Mouse (Mus musculus) midbrain, embryonic 13.5 days (tissue): Measurements from ENCODE around the gene Lmbr1l. TPM values are rescaled to one million over a fixed set of nuclear protein-coding genes. Genes with fewer than 3 reads are reported as not detected.

ENCODE experiments used
- ATAC-seq: fragments of 200-750 bp; cut with Nextera tagmentation; 2 replicates; pipeline ENCODE4 v1.8.0; 2017; ENCODE audit warnings: mild to moderate bottlenecking, moderate TSS enrichment, moderate library complexity
- H3K27ac ChIP-seq: fragments of 300-500 bp; sonication (generic); 2 replicates; pipeline ENCODE4 v1.5.1; 2015; ENCODE audit warnings: inconsistent platforms, mild to moderate bottlenecking, moderate library complexity
- H3K27me3 ChIP-seq: fragments of 300-500 bp; sonication (generic); 2 replicates; pipeline ENCODE4 v1.6.1; 2015; ENCODE audit warnings: mild to moderate bottlenecking, inconsistent platforms
- H3K36me3 ChIP-seq: fragments of 300-500 bp; sonication (generic); 2 replicates; pipeline ENCODE4 v1.6.1; 2015; ENCODE audit warnings: mild to moderate bottlenecking, inconsistent platforms
- H3K4me1 ChIP-seq: fragments of 300-500 bp; sonication (generic); replicated peaks from 2 replicates; pipeline ENCODE4 v1.6.1; 2015; ENCODE audit warnings: inconsistent platforms
- H3K4me2 ChIP-seq: fragments of 300-500 bp; sonication (generic); replicated peaks from 2 replicates; pipeline ENCODE4 v1.6.1; 2015; ENCODE audit warnings: moderate library complexity, mild to moderate bottlenecking, inconsistent platforms
- H3K4me3 ChIP-seq: fragments of 300-500 bp; sonication (generic); replicated peaks from 2 replicates; pipeline ENCODE4 v1.5.1; 2015; ENCODE audit warnings: mild to moderate bottlenecking, inconsistent platforms
- H3K9ac ChIP-seq: fragments of 300-500 bp; sonication (generic); replicated peaks from 2 replicates; pipeline ENCODE4 v1.6.1; 2015; ENCODE audit warnings: mild to moderate bottlenecking, inconsistent platforms
- H3K9me3 ChIP-seq: fragments of 300-500 bp; sonication (generic); 2 replicates; pipeline ENCODE4 v1.6.1; 2016; ENCODE audit warnings: mild to moderate bottlenecking, inconsistent platforms
- whole genome bisulfite sequencing: fragments of 180-500 bp; shearing (Covaris S2); methylation state at CpG from one replicate; pipeline ENCODE4 v1.1.7; 2015; 5-methylcytosine and 5-hydroxymethylcytosine counted together
- polyA plus RNA-seq: library from polyadenylated mRNA; unstranded; fragments of >200 nt; fragmentation: Nextera tagmentation; extraction: Ambion mirVana; gene quantifications from 2 replicates; pipeline ENCODE4 v1.2.1, GENCODE M21; 2015

The Lmbr1l gene
- 40.7 and 50.1 TPM in 2 replicates for polyA plus RNA-seq

DNA sequence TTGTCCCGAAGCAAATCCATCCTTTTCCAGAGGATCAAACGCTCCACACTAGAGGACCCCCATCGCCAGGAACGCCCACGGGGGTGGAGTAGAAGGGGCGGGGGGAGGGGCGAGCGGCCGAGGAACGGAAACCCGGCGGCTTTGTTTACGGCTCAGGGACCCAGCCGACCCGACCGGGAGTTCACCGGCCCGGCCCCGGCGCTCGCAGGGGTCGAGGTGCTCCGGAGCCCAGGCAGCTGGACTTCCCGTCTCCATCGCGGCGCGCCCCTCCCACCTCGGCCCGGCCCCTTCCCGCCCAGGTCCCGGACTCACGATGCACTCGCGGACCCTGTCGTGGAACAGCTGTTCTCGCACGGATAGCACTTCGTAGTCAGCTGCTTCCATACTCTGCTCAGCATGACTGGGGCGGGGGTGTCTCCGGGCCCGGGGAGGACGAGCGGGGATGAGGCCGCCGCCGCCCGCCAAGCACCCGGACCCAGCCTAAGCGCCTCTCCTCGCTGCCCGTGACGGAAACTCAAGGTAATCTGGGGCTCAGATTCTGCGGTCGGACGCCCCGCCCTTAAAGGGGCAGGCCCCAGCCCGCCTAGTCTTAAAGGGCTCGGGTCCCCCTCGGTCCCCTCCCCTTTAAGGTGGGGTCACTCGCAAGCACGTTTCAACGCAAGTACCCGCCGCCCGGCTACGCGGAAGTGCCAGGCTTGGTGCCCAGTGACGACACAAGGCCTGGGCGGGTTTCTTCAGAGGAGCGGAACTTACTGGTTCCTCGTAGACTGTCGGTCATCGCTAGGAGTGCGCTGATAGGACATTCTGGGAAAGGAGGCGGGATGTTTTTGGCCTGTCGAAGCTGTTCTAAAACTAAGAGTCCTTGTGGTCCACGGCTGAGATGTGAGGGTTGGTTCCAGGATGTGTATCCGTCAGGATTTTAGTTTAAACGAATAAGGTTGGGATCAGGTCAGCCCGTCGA lies at the start of gene Lmbr1l:
Gene Lmbr1l, minus strand, starts transcription at position 694 of the 961 bp plus-strand sequence.
- 0% methylated on average over 82 of the region's 82 CpGs for WGBS
- peak; percentile 99 for ATAC-seq

DNA sequence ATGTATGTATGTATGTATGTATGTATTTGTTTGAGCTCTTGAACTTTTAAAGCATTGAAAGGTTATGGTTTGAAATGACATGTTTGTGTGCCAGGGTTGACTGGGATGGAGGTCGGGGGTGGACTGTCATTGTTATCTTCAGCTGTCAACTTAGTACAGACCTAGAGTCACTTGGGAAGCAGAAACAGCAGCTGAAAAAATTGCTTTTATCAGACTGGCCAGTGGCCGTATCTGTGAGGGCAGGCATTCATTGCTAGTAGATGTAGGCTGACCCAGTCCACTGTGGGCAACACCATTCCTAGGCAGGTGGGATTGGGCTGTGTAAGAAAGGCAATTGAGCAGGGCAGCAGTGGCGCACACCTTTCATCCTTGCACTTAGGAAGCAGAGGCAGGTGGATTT lies 41.5 kb upstream of the Lmbr1l start:
- WGBS: 85% methylated on average over 3 of the region's 3 CpGs
- Histone ChIP-seq H3K4me2 (no peak overlapping the region), H3K27ac (no peak overlapping the region), H3K27me3 (no peaks in the 10 kb centered on the region), H3K36me3 (no peaks in the 10 kb centered on the region), H3K9me3 (peaks cover 5% of the 10 kb centered on the region), H3K9ac (no peak overlapping the region), H3K4me3 (no peak overlapping the region), H3K4me1 (peaks cover 13% of the 10 kb centered on the region)
- ATAC-seq: no peak

More for the DNA sequence above, at the start of gene Lmbr1l:
- H3K4me1 ChIP-seq: peaks cover 33% of the 10 kb centered on the region
- H3K4me3 ChIP-seq: peak within 1 kb of the TSS; percentile 88
- H3K9ac ChIP-seq: peak within 1 kb of the TSS; percentile 87
- no peaks in the 10 kb centered on the region for H3K27me3 ChIP-seq
- H3K4me2 ChIP-seq: peak within 1 kb of the TSS; percentile 72
- peaks cover 25% of the 10 kb centered on the region for H3K36me3 ChIP-seq
- peak within 1 kb of the TSS; percentile 97 for H3K27ac ChIP-seq
- H3K9me3 ChIP-seq: no peaks in the 10 kb centered on the region

DNA sequence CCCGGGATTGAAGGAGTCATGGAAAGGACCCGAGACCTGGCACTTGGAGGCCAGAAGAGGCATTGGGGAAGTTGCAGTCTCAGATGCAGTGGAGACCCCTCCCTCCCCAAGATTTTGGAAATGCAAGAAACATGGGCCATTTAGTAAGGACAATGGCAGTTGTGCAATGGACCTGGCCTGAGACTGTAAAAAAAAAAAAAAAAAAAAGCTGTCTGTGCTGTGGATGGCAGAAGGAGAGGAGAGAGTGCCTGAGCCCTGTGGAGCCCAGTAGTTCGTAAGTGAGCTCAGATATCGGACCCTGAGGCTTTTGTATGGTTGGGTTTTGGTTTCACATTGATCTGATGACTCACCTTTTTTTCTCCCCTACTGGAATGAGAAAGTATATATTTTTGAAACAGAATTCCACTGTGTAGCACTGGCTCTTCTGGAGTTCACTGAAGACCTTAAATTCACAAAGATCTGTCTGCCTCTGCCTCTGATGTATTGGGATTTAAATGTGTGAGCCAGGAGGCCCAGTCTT lies 40.9 kb upstream of the Lmbr1l start:
- WGBS: 88% methylated on average over 4 of the region's 4 CpGs
- Histone ChIP-seq H3K27ac (no peak overlapping the region), H3K9me3 (peaks cover 4% of the 10 kb centered on the region)

DNA sequence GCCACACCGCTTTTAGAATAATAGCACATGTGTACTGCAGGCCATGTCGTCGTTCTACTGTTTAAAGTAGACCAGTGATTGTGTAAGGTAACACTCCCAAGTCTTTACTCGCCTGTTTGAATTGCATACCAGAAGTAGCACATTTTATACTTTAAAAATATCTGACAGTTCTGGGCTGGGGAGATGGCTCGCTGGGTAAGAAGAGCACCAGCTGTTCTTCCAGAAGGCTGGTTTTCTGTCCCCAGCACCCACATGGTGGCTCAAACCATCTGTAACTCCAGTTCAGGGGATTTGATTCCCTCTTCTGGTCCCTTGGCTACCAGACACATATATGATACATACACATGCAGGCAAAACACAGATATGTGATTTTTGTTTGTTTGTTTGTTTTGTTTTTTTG lies 39.4 kb upstream of the Lmbr1l start:
- WGBS: 91% methylated on average over 5 of the region's 5 CpGs
- Histone ChIP-seq H3K4me2 (no peak overlapping the region), H3K27ac (0 out of 2 replicates have a peak overlapping the region, but pooled peaks have one; percentile 100), H3K9ac (no peak overlapping the region), H3K4me1 (peaks cover 13% of the 10 kb centered on the region), H3K27me3 (no peaks in the 10 kb centered on the region), H3K9me3 (no peaks in the 10 kb centered on the region), H3K4me3 (no peak overlapping the region), H3K36me3 (no peaks in the 10 kb centered on the region)
- ATAC-seq: no peak

More for the DNA sequence above, 40.9 kb upstream of the Lmbr1l start:
- Histone ChIP-seq H3K36me3 (no peaks in the 10 kb centered on the region), H3K4me1 (peaks cover 13% of the 10 kb centered on the region), H3K4me3 (no peak overlapping the region), H3K9ac (no peak overlapping the region), H3K27me3 (no peaks in the 10 kb centered on the region), H3K4me2 (no peak overlapping the region)
- no peak for ATAC-seq

DNA sequence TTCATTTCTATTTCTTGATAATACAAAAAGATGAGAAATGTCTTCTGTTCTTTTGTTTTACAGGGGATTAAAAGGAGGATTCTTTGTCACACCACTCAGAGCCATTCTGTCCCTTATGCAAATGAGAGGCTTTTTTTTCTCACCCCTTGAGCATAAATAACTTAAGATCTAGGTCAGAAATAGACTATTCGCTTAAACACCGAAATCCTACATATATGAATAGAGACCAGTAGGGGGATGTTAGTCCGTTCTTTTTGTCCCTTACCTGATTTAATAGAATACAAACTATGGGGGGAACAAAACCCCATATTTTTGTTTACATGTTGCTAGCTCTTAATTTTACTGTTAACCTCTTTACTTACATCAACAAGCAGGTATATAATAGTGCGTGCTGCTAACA lies 38.0 kb upstream of the Lmbr1l start:
- Histone ChIP-seq H3K27ac (peak overlapping the region; percentile 100), H3K4me2 (peak overlapping the region; percentile 70), H3K9me3 (no peaks in the 10 kb centered on the region), H3K9ac (peak overlapping the region; percentile 100), H3K36me3 (peaks cover 2% of the 10 kb centered on the region), H3K4me1 (peaks cover 15% of the 10 kb centered on the region), H3K27me3 (no peaks in the 10 kb centered on the region), H3K4me3 (no peak overlapping the region)
- WGBS: 56% methylated on average over 4 of the region's 4 CpGs
- no peak for ATAC-seq

DNA sequence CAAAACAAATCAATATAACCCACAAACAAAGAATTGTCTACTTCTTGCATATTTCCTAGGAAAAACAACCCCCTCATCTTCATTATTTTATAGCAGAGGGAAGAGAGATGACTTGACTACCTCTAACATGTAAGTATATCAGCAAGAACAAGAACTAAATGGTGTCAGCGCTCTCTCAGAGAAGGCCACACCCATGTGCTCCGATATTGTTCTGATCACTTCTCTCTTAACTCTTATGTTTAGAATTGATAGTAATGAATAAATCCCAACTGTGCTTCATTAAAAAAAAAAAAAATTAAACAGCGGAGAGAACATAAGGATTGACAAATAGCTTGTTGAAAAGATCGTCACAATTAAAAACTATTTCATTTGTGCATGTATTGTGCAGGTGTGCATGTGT lies 37.3 kb upstream of the Lmbr1l start:
- H3K4me1 ChIP-seq: peaks cover 17% of the 10 kb centered on the region
- no peaks in the 10 kb centered on the region for H3K9me3 ChIP-seq
- peak overlapping the region; percentile 100 for H3K27ac ChIP-seq
- peak overlapping the region; percentile 96 for H3K4me3 ChIP-seq
- ATAC-seq: no peak
- peak overlapping the region; percentile 100 for H3K9ac ChIP-seq
- H3K36me3 ChIP-seq: peaks cover 4% of the 10 kb centered on the region
- WGBS: 47% methylated on average over 4 of the region's 4 CpGs
- H3K4me2 ChIP-seq: peak overlapping the region; percentile 70
- H3K27me3 ChIP-seq: no peaks in the 10 kb centered on the region

DNA sequence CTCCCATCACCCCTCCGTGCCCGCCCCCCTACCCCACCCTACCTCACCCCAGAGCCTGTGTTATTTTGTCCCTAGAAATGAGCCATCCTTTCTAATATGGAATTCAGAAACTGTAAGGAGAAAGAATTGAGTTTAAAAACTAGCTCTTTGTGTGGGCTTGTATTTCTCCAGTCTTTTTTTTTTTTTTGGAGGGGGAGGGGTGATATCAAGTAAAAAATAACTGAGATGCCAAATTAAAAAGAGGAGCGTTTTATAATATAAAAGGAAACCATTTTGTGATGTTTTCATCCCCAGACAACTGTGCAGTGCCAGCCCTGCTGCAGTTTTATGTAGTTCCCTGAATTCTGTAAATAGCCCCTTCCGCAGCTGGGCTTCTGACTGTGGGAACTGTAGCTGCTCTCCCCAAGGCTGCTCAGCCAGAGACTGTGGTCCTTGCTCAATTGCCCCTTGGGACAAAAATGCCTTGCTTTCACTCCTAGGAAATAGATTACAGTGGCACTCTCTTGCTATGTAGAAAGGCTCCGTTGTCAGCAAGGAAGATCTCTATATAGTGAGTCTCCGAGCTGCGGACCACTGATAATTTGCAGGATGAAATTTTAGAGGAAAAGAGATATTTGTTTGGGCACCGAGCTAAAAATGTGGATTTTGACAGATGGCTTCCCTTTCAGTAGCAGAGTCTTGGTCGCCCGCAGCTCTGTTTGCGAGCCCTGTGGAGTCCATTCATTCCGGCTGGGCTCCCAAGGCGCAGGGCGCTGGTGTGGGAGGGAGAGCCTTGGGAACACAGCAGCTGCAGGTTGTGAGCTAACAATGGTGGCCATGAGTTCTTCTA lies 36.6 kb upstream of the Lmbr1l start:
- WGBS: 6% methylated on average over 14 of the region's 14 CpGs
- no peaks in the 10 kb centered on the region for H3K27me3 ChIP-seq
- H3K9me3 ChIP-seq: no peaks in the 10 kb centered on the region
- H3K9ac ChIP-seq: peak overlapping the region; percentile 100
- peaks cover 19% of the 10 kb centered on the region for H3K4me1 ChIP-seq
- peak overlapping the region; percentile 96 for H3K4me3 ChIP-seq
- peaks cover 6% of the 10 kb centered on the region for H3K36me3 ChIP-seq
- H3K4me2 ChIP-seq: peak overlapping the region; percentile 70
- peak overlapping the region; percentile 100 for H3K27ac ChIP-seq
- 0 out of 2 replicates have a peak, but pooled peaks have one; percentile 14 for ATAC-seq

DNA sequence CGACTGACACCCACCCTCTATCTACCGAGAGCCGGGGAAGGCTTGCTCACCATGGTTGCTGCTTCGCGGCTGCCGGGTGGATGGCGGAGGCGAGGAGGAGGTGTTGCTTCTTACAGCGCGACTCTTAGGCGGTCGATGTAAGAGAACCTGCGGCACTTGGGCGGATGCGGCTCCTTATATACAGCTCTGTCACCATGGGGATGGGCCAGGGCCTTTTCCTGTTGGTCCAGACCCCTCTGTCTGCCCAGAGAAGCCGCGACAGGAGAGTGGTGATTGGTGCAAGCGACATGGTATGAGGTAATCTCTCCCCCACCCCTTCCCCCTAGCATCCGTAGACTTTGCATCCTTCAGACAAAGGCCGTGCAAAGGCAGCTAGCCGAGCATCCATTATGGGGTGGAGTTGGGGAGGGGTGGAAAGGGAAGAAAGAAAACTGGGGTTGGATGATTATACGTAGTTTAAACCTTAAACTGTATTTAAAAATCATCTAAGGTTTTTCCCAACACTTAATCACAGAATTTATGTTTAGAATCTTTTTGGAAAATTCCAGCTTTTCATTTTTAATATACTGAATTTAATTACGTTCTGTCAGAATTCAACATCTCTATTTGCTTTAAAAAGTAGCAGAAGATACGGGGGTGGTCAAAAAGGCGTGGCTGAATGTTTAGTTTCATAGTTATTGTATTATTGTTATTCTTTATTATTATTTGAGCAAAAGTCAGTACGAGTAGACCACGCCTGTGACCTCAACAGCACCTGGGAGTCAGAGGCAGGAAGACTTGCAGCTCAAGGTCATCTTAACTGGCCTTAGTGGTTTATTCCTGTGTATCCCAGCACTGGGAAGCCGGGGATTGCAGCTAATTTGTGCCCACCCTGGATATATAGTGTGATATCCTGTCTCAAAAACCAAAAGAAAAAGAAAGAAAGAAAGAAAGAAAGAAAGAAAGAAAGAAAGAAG lies 35.6 kb upstream of the Lmbr1l start, which contains the start of the genes Gm49450 and Tuba1a:
Gene Gm49450, minus strand, starts transcription at position 151 of the 956 bp plus-strand sequence.
Gene Tuba1a, minus strand, starts transcription at position 303 of the 956 bp plus-strand sequence.
- peak; percentile 99 for ATAC-seq
- H3K36me3 ChIP-seq: peaks cover 14% of the 10 kb centered on the region
- peaks cover 28% of the 10 kb centered on the region for H3K4me1 ChIP-seq
- H3K4me2 ChIP-seq: peak within 1 kb of the TSS; percentile 70
- H3K27ac ChIP-seq: peak within 1 kb of the TSS; percentile 100
- peak within 1 kb of the TSS; percentile 100 for H3K9ac ChIP-seq
- H3K27me3 ChIP-seq: no peaks in the 10 kb centered on the region
- under 1% methylated on average over 28 of the region's 28 CpGs for WGBS
- no peaks in the 10 kb centered on the region for H3K9me3 ChIP-seq
- H3K4me3 ChIP-seq: peak within 1 kb of the TSS; percentile 96

DNA sequence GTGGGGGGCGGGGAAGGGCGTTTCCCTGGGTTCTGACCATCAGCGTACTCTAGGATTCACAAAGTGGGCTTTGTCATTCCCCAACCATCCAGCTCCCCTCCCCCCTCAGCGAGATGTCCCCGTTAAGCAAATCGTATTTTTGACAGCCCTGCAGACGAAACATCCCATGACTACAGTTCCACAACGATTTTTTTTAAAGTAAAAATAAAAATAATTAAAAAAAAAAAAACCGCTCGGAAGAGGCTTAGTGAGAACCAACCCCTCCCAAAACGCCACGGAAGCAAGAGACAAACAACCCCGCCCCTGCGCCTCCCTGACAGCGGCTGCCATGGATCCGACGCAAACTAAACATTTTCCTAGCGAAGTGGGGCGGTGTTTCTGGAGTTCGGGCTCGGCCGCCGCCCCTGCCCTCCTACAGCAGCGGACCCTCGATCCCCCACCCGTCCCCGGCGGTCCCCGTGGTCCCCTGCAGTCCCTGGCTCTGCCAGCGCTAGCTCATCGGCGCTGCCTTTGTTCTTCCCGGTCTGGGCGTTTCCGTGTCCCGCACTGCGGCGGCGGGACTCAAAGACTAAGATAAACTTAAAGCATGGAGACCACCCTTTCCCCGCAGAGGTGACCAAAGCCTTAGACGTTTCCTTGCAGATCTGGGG lies 34.8 kb upstream of the Lmbr1l start:
- peak; percentile 73 for ATAC-seq
- Histone ChIP-seq H3K9me3 (no peaks in the 10 kb centered on the region), H3K27ac (peak overlapping the region; percentile 100), H3K4me1 (peaks cover 35% of the 10 kb centered on the region), H3K4me2 (0 out of 2 replicates have a peak overlapping the region, but pooled peaks have one; percentile 17), H3K9ac (peak overlapping the region; percentile 100), H3K4me3 (peak overlapping the region; percentile 96), H3K27me3 (no peaks in the 10 kb centered on the region), H3K36me3 (peaks cover 14% of the 10 kb centered on the region)
- under 1% methylated on average over 41 of the region's 41 CpGs for WGBS

DNA sequence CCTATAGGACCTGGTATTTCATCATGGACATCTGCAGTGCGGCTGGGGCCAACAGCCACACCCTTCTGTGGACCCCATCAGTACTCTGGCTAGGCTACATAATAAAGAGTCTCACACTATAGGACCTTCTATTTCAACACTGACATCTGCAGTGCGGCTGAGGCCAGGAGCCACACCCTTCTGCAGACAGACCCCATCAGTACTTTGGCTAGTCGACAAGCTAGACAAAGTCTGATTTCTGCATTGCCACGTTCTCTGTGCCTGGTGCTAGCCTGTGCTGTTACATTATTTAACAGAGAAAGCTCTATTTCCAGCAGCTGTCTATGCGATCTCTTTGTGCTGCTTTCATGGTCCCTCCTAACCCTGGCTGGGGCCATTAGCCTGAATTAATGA lies 34.0 kb upstream of the Lmbr1l start:
- Histone ChIP-seq H3K36me3 (peaks cover 14% of the 10 kb centered on the region), H3K4me3 (peak overlapping the region; percentile 96), H3K27ac (peak overlapping the region; percentile 100), H3K9me3 (no peaks in the 10 kb centered on the region), H3K4me1 (peaks cover 43% of the 10 kb centered on the region), H3K4me2 (peak overlapping the region; percentile 70), H3K27me3 (no peaks in the 10 kb centered on the region), H3K9ac (peak overlapping the region; percentile 100)
- ATAC-seq: peak; percentile 14; the same call in 1 of the 2 replicates
- 3% methylated on average over 5 of the region's 5 CpGs for WGBS
